Mouse (Mus musculus) E14TG2a.4 (cell line): ENCODE results near the gene Tspan9.

Source experiments
- H3K27me3 ChIP-seq: 2 replicates; pipeline ENCODE4 v1.6.1; 2014; ENCODE audit warnings: low read length, control low read depth; ENCODE audit not compliant: insufficient read depth
- H3K36me3 ChIP-seq: 2 replicates; pipeline ENCODE4 v1.6.1; 2014; ENCODE audit warnings: low read length, control low read depth; ENCODE audit not compliant: insufficient read depth
- H3K4me1 ChIP-seq: replicated peaks from 2 replicates; pipeline ENCODE4 v1.6.1; 2014; ENCODE audit warnings: low read depth, low read length, control low read depth
- H3K4me3 ChIP-seq: replicated peaks from 2 replicates; pipeline ENCODE4 v1.5.1; 2014; ENCODE audit warnings: mild to moderate bottlenecking, low read length
- H3K9me3 ChIP-seq: 2 replicates; pipeline ENCODE4 v1.6.1; 2014; ENCODE audit warnings: low read length, control low read depth
- CTCF ChIP-seq: conservative IDR thresholded peaks from 2 replicates; pipeline ENCODE4 v1.5.1; 2014; ENCODE audit warnings: low read length
- NANOG ChIP-seq: IDR thresholded peaks from 2 replicates; pipeline ENCODE4 v1.6.1; 2014; ENCODE audit warnings: borderline replicate concordance, low read length, mixed read lengths
- POU5F1 ChIP-seq: IDR thresholded peaks from 2 replicates; pipeline ENCODE4 v1.6.1; 2014; ENCODE audit warnings: low read length, borderline replicate concordance

The Tspan9 gene

GRCm38 (mm10) chr6:128125464-128125863, 17.9 kb downstream of the Tspan9 start:
- Histone ChIP-seq H3K4me1 (peaks cover 26% of the 10 kb centered on the region), H3K27me3 (no peaks in the 10 kb centered on the region), H3K9me3 (no peaks in the 10 kb centered on the region), H3K4me3 (no peak overlapping the region), H3K36me3 (peaks cover 44% of the 10 kb centered on the region)
- TF ChIP-seq NANOG = no peak
- TF ChIP-seq POU5F1 = no peak
- no peak for TF ChIP-seq CTCF

DNA sequence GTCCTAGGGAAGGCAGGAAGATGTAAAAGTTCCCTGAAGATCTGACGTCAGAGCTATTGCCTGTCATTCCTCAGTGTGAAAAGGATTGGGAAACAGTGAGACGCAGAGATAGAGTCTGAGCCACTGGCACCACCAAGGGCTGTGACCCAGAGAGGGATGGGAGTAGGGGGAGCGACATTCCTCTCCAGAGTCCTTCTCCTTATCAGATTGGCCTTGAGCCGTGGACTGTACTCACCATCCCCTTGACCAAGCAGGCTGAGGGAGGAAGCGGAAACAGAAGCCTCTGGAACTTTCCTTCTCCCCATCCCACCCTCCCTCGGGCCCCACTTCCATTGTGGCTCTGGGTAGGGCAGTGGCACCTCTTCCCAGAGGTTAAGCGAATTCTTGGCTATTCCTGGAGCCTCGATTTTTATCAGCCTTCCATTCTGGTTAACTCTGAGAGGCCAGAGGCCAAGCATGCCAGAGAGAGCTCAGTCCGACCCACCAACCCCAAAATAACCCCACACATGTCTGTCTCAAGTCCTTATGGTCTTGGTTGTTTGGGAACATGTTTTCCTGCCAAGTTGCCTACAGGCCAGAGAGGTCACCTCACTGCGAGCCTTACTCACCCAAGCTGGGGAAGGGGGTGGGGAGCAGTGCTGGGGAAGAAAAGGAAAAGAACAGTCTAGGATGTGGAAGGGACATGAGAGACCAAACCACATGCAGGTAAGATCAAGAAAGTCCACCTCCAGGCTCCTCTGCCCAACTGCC, 19.0 kb downstream of the Tspan9 start:
- Histone ChIP-seq H3K4me1 (peaks cover 36% of the 10 kb centered on the region), H3K4me3 (no peak overlapping the region), H3K36me3 (peaks cover 44% of the 10 kb centered on the region), H3K9me3 (no peaks in the 10 kb centered on the region), H3K27me3 (no peaks in the 10 kb centered on the region)
- TF ChIP-seq CTCF (no peak), NANOG (no peak), POU5F1 (no peak)

DNA sequence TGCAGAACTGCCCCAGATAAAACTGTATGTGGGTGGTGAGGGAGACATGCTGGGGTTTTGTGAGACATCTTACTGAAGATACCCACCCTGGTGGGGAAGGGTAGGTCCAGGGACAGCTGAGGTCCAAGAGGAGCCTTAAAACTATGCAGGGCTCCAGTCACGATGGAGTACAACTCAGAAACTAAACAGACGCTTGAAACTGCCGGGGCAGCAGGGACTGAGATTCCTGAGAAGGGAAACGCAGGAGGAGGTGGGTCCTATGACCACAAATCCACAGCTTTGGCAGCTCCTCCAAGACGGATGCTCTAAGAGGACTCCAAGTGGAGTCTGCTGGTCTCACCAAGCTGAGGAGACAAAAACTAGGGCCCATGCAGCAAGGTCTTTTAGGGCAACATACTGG, 21.3 kb downstream of the Tspan9 start:
- Histone ChIP-seq H3K36me3 (peaks cover 33% of the 10 kb centered on the region), H3K4me3 (no peak overlapping the region), H3K27me3 (no peaks in the 10 kb centered on the region), H3K4me1 (peaks cover 44% of the 10 kb centered on the region), H3K9me3 (no peaks in the 10 kb centered on the region)
- TF ChIP-seq POU5F1 (no peak), NANOG (no peak), CTCF (no peak)

GRCm38 (mm10) chr6:128121691-128122090, 21.7 kb downstream of the Tspan9 start:
- Histone ChIP-seq H3K9me3 (no peaks in the 10 kb centered on the region), H3K4me3 (no peak overlapping the region), H3K36me3 (peaks cover 31% of the 10 kb centered on the region), H3K4me1 (peaks cover 48% of the 10 kb centered on the region), H3K27me3 (no peaks in the 10 kb centered on the region)
- TF ChIP-seq NANOG (no peak), CTCF (no peak), POU5F1 (no peak)

DNA sequence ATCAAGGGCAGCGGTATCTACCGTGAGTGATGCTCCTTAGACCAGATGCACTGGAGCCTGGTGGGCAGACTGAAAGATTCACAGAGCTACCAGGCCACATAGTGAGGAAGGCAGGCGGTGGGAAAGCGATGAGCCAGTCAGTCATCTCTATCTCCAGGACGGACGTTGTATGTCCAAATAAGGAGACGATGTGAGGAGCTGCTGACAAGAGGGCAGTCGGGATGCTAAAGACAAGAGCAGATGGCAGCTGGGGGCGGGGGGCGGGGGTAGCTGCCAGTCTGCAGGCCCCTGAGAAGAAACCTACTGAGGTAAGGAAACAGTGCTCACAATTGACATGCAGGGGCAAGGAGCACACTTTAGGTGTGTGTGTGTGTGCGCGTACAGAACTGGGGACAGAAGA, 22.6 kb downstream of the Tspan9 start:
- Histone ChIP-seq H3K9me3 (no peaks in the 10 kb centered on the region), H3K4me1 (peaks cover 57% of the 10 kb centered on the region), H3K4me3 (peak overlapping the region; percentile 14), H3K36me3 (peaks cover 28% of the 10 kb centered on the region), H3K27me3 (no peaks in the 10 kb centered on the region)
- TF ChIP-seq NANOG (no peak), CTCF (no peak), POU5F1 (no peak)

- no peaks in the 10 kb centered on the region for H3K27me3 ChIP-seq
- peaks cover 32% of the 10 kb centered on the region for H3K36me3 ChIP-seq
- TF ChIP-seq POU5F1 = no peak
- no peak for TF ChIP-seq CTCF
- TF ChIP-seq NANOG = no peak
- peaks cover 51% of the 10 kb centered on the region for H3K4me1 ChIP-seq
- peak overlapping the region; percentile 29; the same call in 1 of the 2 replicates for H3K4me3 ChIP-seq
- H3K9me3 ChIP-seq = no peaks in the 10 kb centered on the region
Observed at GRCm38 (mm10) chr6:128118670-128119230, 24.6 kb downstream of the Tspan9 start.

DNA sequence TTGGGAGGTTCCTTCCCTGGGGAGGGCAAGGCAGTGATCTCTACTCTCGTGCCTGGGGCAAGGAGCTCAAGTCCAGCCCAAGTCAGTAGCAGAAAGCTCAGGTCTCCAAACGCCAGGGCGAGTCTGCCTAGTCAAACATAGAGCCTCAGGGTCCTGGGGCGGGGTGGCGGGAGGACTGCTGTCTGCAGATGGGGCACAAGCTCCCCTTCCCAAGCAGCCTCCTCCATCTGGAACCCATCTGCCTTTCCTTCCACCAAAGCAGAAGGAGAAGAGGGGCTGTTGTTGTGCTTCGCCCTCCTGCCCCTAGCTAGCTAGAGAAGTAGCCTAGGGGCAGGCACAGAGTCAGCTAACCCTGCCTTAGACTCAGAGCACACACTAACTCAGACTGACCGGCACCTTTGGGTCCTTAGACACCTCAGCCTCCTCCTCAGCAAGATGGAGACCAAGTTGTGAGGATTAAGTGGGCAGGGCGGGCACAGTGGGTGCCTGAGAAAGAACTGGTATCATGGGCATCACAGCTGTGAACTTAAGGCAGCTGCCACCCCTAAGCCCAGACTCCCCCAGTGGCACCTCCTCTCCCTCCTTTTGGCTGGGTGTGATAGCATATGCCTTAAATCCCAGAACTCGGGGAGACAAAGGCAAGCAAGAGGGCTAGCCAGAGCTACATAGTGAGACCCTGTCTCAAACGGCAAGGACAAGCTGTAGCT, 26.4 kb downstream of the Tspan9 start:
- Histone ChIP-seq H3K9me3 (no peaks in the 10 kb centered on the region), H3K4me1 (peaks cover 57% of the 10 kb centered on the region), H3K27me3 (no peaks in the 10 kb centered on the region), H3K36me3 (peaks cover 24% of the 10 kb centered on the region), H3K4me3 (peak overlapping the region; percentile 39)
- no peak for TF ChIP-seq POU5F1
- TF ChIP-seq CTCF = no peak
- TF ChIP-seq NANOG = no peak

DNA sequence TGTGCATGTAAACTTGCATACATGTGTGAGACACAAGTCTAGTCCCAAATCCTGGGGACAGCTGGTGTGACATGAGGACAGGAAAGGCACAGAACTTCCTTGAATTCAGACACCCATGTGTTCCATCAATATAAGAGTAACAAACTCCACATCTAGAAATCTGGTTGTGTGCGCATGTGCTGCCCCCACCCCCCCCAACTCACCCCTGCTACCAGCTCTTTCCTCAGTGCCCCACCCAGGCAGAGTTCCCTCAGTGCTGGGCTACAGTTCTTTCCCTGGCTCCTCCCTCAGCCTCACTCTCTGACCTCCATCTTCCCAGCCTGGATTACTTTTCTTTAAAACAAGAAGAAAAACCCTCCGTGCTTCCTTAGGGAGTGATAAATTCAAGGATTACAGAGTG, 27.1 kb downstream of the Tspan9 start:
- H3K4me3 ChIP-seq = no peak overlapping the region
- H3K36me3 ChIP-seq = peaks cover 18% of the 10 kb centered on the region; the same call in 1 of the 2 replicates
- no peaks in the 10 kb centered on the region for H3K9me3 ChIP-seq
- TF ChIP-seq POU5F1 (no peak), NANOG (no peak), CTCF (no peak)
- peaks cover 59% of the 10 kb centered on the region for H3K4me1 ChIP-seq
- no peaks in the 10 kb centered on the region for H3K27me3 ChIP-seq
